Mouse (Mus musculus): ENCODE data around the gene Cit.

- TF ChIP-seq ZC3H11A (IDR thresholded peaks at IDR 0.05; ENCODE audit: borderline replicate concordance, low read depth, low read length) (no peak), HCFC1 (IDR thresholded peaks at IDR 0.05; ENCODE audit: borderline replicate concordance, insufficient read depth, low read length) (no peak), CHD2 (IDR thresholded peaks at IDR 0.05; ENCODE audit: low read depth, low read length) (no peak), ZNF384 (IDR thresholded peaks at IDR 0.05; ENCODE audit: low read depth, low read length) (no peak)
These were observed 16.9 kb downstream of the Cit start for GRCm38 (mm10) chr5:115861991-115862390.

All from ES-E14 (cell line).